Mouse (Mus musculus) stomach, embryonic 15.5 days (tissue): ENCODE measurements around the gene 2210011C24Rik. TPM values are rescaled to one million over a fixed set of nuclear protein-coding genes. Genes with fewer than 3 reads are reported as not detected.

Experiments
- ATAC-seq: fragments of 200-750 bp; cut with Nextera tagmentation; 2 replicates; pipeline ENCODE4 v1.8.0; 2017; ENCODE audit warnings: low read depth, moderate number of reproducible peaks, moderate TSS enrichment; ENCODE audit not compliant: insufficient read depth, low FRiP score
- H3K27ac ChIP-seq: fragments of 300-500 bp; sonication (generic); 2 replicates; pipeline ENCODE4 v1.5.1; 2015; ENCODE audit warnings: mild to moderate bottlenecking, inconsistent platforms
- H3K27me3 ChIP-seq: fragments of 300-500 bp; sonication (generic); replicated peaks from 2 replicates; pipeline ENCODE4 v1.6.1; 2015; ENCODE audit warnings: inconsistent platforms
- H3K36me3 ChIP-seq: fragments of 300-500 bp; sonication (generic); 2 replicates; pipeline ENCODE4 v1.6.1; 2015; ENCODE audit warnings: inconsistent platforms
- H3K4me1 ChIP-seq: fragments of 300-500 bp; sonication (generic); 2 replicates; pipeline ENCODE4 v1.6.1; 2015; ENCODE audit warnings: inconsistent platforms
- H3K4me2 ChIP-seq: fragments of 300-500 bp; sonication (generic); 2 replicates; pipeline ENCODE4 v1.6.1; 2015; ENCODE audit warnings: mild to moderate bottlenecking, inconsistent platforms
- H3K4me3 ChIP-seq: fragments of 300-500 bp; sonication (generic); replicated peaks from 2 replicates; pipeline ENCODE4 v1.5.1; 2015; ENCODE audit warnings: inconsistent platforms
- H3K9ac ChIP-seq: fragments of 300-500 bp; sonication (generic); 2 replicates; pipeline ENCODE4 v1.6.1; 2015; ENCODE audit warnings: inconsistent platforms
- H3K9me3 ChIP-seq: fragments of 300-500 bp; sonication (generic); 2 replicates; pipeline ENCODE4 v1.6.1; 2016; ENCODE audit warnings: inconsistent platforms
- WGBS: fragments of 180-500 bp; shearing (Covaris S2); methylation state at CpG from one replicate; pipeline ENCODE4 v1.1.7; 2015; 5-methylcytosine and 5-hydroxymethylcytosine counted together
- microRNA counts: library from miRNA; unstranded; fragments of <30 nt; microRNA quantifications from one replicate; lab custom pipeline; 2016
- microRNA-seq: library from miRNA; unstranded; fragments of <30 nt; microRNA quantifications from one replicate; pipeline ENCODE4, GENCODE M21; 2016
- polyA plus RNA-seq: library from polyadenylated mRNA; unstranded; fragments of >200 nt; fragmentation: Nextera tagmentation; extraction: Ambion mirVana; gene quantifications from 2 replicates; pipeline ENCODE4 v1.2.1, GENCODE M21; 2015

Gene 2210011C24Rik
- polyA plus RNA-seq, 1 experiment from 2014 or later: 1.0 TPM

DNA sequence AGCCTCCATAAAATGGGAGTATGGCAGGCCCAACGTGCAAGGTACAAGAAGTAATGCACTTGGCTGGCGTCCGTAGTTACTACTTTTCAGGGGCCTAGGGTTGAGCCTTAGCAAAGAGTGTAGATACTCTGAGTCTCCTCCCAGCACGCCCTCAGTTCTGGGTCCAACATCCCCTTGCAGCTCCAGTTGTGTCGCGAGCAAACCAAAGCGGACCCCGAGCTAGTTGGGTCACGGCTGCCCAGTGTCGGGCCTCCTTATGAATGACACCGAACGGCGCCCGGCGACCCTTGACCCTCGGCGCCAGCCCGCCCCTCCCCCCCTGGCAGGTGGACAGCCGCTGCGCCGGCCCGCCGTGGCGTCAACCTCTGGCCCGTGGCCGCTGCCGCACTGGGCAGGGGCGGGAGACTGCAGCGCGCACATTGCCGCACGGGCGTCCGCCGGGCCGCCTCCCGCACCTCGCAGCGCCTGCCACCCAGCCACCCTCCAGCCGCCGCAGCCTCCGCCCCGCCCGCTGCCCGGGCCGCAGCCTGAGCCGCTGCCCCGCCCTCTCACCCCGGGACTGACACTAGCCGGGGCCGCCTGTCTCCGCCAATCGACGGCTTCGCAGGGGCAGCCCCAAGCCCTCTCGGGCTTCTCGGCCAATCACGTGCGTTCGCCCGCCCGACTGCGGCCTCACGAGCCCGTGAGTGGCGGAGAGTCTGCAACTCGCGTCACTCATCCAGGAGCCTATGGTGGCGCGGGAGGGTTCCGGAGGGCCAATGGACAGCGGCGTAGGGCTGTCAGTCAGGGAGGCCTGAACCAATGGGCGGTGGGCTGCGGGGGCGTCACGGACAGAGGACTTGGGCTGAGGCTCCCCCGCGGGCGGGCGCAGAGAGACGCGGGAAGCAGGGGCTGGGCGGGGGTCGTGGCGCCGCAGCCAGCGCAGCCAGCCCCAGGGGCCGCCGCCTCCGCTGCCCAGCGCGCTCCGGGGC lies 39.5 kb downstream of the 2210011C24Rik start, which contains the start of gene Prkaca:
TSS of gene Prkaca (plus strand) at position 844 of the 971 bp plus-strand sequence.
- peak; percentile 100 for ATAC-seq
- WGBS: under 1% methylated on average over 60 of the region's 94 CpGs

DNA sequence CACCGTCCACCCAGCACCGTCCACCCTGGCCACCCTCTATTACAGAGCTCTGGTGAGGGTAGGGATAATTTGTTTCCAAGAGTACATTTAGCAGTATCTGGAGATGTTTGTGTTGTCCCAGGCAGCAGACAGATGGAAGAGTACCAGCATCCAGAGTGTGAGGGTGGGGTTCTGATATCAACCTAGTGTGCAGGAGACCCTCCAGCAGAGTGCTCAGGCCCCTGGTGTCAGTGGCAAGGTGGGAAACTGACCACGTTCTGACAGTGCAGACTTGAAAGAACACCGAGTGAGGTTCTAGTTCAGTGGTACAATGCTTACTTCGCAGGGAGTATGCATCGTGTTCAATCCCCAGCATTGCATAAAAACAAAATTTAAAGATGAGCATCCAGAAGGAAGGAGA lies 40.3 kb downstream of the 2210011C24Rik start:
- H3K4me3 ChIP-seq: peak overlapping the region; percentile 80; the same call in 1 of the 2 replicates
- H3K27ac ChIP-seq: 0 out of 2 replicates have a peak overlapping the region, but pooled peaks have one; percentile 57
- no peaks in the 10 kb centered on the region for H3K9me3 ChIP-seq
- peaks cover 10% of the 10 kb centered on the region; the same call in 1 of the 2 replicates for H3K36me3 ChIP-seq
- H3K4me2 ChIP-seq: peak overlapping the region; percentile 81
- H3K27me3 ChIP-seq: no peaks in the 10 kb centered on the region
- peak overlapping the region; percentile 40; the same call in 1 of the 2 replicates for H3K9ac ChIP-seq
- no peak for ATAC-seq
- peaks cover 23% of the 10 kb centered on the region for H3K4me1 ChIP-seq
- 76% methylated on average over 6 of the region's 6 CpGs for WGBS

More for the DNA sequence above, 39.5 kb downstream of the 2210011C24Rik start, which contains the start of gene Prkaca:
- Histone ChIP-seq H3K4me3 (peak within 1 kb of the TSS; percentile 80), H3K36me3 (peaks cover 10% of the 10 kb centered on the region; the same call in 1 of the 2 replicates), H3K4me1 (peaks cover 30% of the 10 kb centered on the region), H3K27me3 (no peaks in the 10 kb centered on the region), H3K27ac (peak within 1 kb of the TSS; percentile 57), H3K4me2 (peak within 1 kb of the TSS; percentile 94), H3K9ac (peak within 1 kb of the TSS; percentile 86), H3K9me3 (no peaks in the 10 kb centered on the region)

DNA sequence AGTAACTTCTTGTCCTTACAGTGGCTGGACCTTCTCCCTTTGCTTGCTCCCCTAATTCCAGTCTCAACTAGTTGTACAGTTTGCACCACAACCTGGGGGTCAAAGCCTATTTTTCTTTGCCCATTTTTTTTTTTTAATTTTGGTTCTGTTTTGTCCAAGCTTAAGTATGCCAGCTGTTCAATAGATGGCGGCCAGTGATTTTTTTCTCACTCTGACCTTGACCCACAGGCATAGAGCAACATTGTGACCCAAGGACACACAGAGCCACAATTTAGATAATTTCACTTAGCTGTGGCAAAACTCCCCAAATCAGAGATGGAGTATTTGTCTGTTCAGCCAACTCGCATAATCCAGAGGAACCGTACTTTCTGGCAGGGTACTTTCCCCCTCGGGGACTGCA lies 40.9 kb downstream of the 2210011C24Rik start:
- Histone ChIP-seq H3K36me3 (peaks cover 10% of the 10 kb centered on the region; the same call in 1 of the 2 replicates), H3K27ac (no peak overlapping the region), H3K27me3 (no peaks in the 10 kb centered on the region), H3K4me1 (peaks cover 18% of the 10 kb centered on the region), H3K9me3 (no peaks in the 10 kb centered on the region), H3K4me2 (no peak overlapping the region), H3K4me3 (no peak overlapping the region), H3K9ac (no peak overlapping the region)
- WGBS: 83% methylated on average over 4 of the region's 4 CpGs
- ATAC-seq: no peak

DNA sequence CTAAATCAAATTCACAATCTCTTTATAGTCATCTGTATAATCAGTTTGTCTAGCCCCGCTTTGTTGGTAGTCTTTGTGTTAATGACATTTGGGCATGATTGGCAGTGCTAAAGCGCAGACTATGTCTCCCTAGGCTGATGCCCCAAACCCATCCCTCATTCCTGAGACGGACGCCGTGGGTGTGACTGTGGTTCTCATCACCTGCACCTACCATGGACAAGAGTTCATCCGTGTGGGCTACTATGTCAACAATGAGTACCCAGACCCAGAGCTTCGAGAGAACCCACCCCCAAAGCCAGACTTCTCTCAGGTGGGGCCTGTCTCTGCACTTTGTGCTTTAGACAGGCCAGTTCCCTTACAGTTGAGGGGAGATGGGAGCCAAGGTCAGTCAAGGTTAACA lies 44.3 kb downstream of the 2210011C24Rik start:
- H3K4me3 ChIP-seq: no peak overlapping the region
- no peak overlapping the region for H3K9ac ChIP-seq
- no peak for ATAC-seq
- H3K4me1 ChIP-seq: peaks cover 6% of the 10 kb centered on the region; the same call in 1 of the 2 replicates
- H3K36me3 ChIP-seq: peaks cover 10% of the 10 kb centered on the region; the same call in 1 of the 2 replicates
- no peak overlapping the region for H3K27ac ChIP-seq
- H3K9me3 ChIP-seq: no peaks in the 10 kb centered on the region
- 88% methylated on average over 7 of the region's 7 CpGs for WGBS
- no peak overlapping the region for H3K4me2 ChIP-seq
- H3K27me3 ChIP-seq: no peaks in the 10 kb centered on the region

DNA sequence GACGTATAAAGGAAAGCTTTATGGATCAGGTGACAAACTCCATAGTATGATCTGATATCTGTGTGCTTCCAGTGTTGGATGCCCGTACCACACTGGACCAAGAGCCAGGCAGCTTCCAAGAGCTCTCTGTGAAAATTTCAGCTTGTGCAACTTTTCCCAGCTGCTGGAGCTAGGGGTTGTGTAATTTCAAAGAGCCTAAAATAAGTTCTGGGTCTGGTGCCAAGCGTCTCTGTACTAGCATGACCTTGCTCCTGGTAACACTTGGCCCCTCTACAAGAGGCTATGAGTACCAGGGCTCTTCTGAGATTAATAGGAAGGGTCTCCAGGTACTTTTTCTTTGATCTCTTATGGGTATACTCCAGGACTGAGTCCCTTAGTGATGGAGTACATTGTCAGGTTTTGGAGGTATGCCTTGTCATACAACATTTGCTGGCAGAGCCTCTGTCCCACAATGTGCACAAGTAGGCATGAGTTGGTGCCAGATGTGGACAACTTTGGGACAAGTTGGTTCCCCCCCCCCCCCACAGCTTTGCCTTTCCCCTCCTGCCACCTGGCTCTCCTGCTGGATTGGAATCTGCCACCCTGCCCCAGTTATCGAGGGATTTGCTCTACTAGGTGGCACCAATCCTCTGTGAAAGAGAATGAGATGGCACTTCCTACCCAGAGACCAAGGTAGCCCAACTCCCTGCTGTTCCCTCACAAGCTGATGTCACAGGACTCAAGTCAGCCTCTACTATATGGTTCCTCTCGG lies 47.8 kb downstream of the 2210011C24Rik start:
- H3K9me3 ChIP-seq: no peaks in the 10 kb centered on the region
- H3K9ac ChIP-seq: no peak overlapping the region
- no peak overlapping the region for H3K4me2 ChIP-seq
- H3K36me3 ChIP-seq: peaks cover 6% of the 10 kb centered on the region; the same call in 1 of the 2 replicates
- no peak for ATAC-seq
- no peak overlapping the region for H3K27ac ChIP-seq
- H3K27me3 ChIP-seq: no peaks in the 10 kb centered on the region
- no peak overlapping the region for H3K4me3 ChIP-seq
- H3K4me1 ChIP-seq: no peaks in the 10 kb centered on the region
- WGBS: 86% methylated on average over 5 of the region's 5 CpGs

MicroRNAs within 50 kb of the gene (microRNA counts, 519-probe panel; counts per million panel counts)
- microRNA mmu-miR-1199 (lab: Ali Mortazavi, UCI): not detected

Small RNA genes within 50 kb of the gene (microRNA-seq; reads per million reads assigned to microRNA genes)
- gene Mir1199 (0.77 reads per million), gene Mir8111 (1.4 reads per million)

Other genes with a start within 250 kb of the 2210011C24Rik start
- 17.7 and 18.1 TPM in 2 replicates for gene Adgrl1, start 112.1 kb downstream of the 2210011C24Rik start, polyA plus RNA-seq
- gene Gm10644, start 57.0 kb downstream of the 2210011C24Rik start, polyA plus RNA-seq: 0.42 and 0.53 TPM in 2 replicates
- 55.0 and 57.3 TPM in 2 replicates for gene Asf1b, start 56.7 kb downstream of the 2210011C24Rik start, polyA plus RNA-seq
- gene Prkaca, start 39.2 kb downstream of the 2210011C24Rik start, polyA plus RNA-seq: 113 and 125 TPM in 2 replicates
- 8.9 and 9.9 TPM in 2 replicates for gene Samd1, start 14.5 kb downstream of the 2210011C24Rik start, polyA plus RNA-seq
- 0.53 and 0.68 TPM in 2 replicates for gene 1700067K01Rik, start 10.7 kb downstream of the 2210011C24Rik start, polyA plus RNA-seq
- gene Palm3, start 9.3 kb upstream of the 2210011C24Rik start, polyA plus RNA-seq: 6.6 and 6.7 TPM in 2 replicates
- gene Il27ra, start 30.4 kb upstream of the 2210011C24Rik start, polyA plus RNA-seq: 1.1 and 1.7 TPM in 2 replicates
- not detected in 2 replicates for gene Rln3, start 32.8 kb upstream of the 2210011C24Rik start, polyA plus RNA-seq
- 1.1 and 1.3 TPM in 2 replicates for gene Gm10643, start 53.0 kb upstream of the 2210011C24Rik start, polyA plus RNA-seq
- 8.0 and 8.8 TPM in 2 replicates for gene Rfx1, start 54.7 kb upstream of the 2210011C24Rik start, polyA plus RNA-seq
- 6.8 and 7.7 TPM in 2 replicates for gene Dcaf15, start 92.6 kb upstream of the 2210011C24Rik start, polyA plus RNA-seq
- 0.36 and 0.39 TPM in 2 replicates for gene Podnl1, start 113.8 kb upstream of the 2210011C24Rik start, polyA plus RNA-seq
- gene Cc2d1a, start 135.8 kb upstream of the 2210011C24Rik start, polyA plus RNA-seq: 22.2 and 22.7 TPM in 2 replicates
- 0.91 and 1.2 TPM in 2 replicates for gene 4930432K21Rik, start 135.9 kb upstream of the 2210011C24Rik start, polyA plus RNA-seq
- gene Nanos3, start 173.0 kb upstream of the 2210011C24Rik start, polyA plus RNA-seq: 1.7 and 2.3 TPM in 2 replicates
- gene Zswim4, start 224.9 kb upstream of the 2210011C24Rik start, polyA plus RNA-seq: 8.9 and 9.7 TPM in 2 replicates
- 311 and 318 TPM in 2 replicates for gene D8Ertd738e, start 237.5 kb upstream of the 2210011C24Rik start, polyA plus RNA-seq
- 68.9 and 73.2 TPM in 2 replicates for gene Mri1, start 245.2 kb upstream of the 2210011C24Rik start, polyA plus RNA-seq